Mouse (Mus musculus) testis, adult 2 months (tissue): ENCODE measurements around the gene H60b.
"Not testable (repeated sequence)": the region's sequence is repeated elsewhere in the genome, so short reads cannot be mapped to it uniquely, and the experiment has no call there.

ENCODE experiments used
- CTCF ChIP-seq: fragments of 200-500 bp; IDR thresholded peaks from 2 replicates; pipeline ENCODE4 v1.5.1; 2012; ENCODE audit warnings: low read depth, mild to moderate bottlenecking, inconsistent platforms, low read length, moderate library complexity; ENCODE audit not compliant: control insufficient read depth, insufficient read depth, insufficient replicate concordance
- POLR2A ChIP-seq: fragments of 200-500 bp; IDR thresholded peaks from 2 replicates; pipeline ENCODE4 v1.6.1; 2012; ENCODE audit warnings: low read depth, mild to moderate bottlenecking, inconsistent platforms, low read length, moderate library complexity; ENCODE audit not compliant: control insufficient read depth

GRCm38 (mm10) chr10:22169116-22169515, 10.7 kb downstream of the H60b start:
- not testable (repeated sequence) for TF ChIP-seq CTCF, POLR2A
